Mouse (Mus musculus): Measurements from ENCODE around the gene Rhox8.
A peak's percentile ranks its signal among the peaks of the same experiment; 100 is the strongest.
"Not testable (repeated sequence)": the region's sequence is repeated elsewhere in the genome, so short reads cannot be mapped to it uniquely, and the experiment has no call there.

Rhox8 gene

GRCm38 (mm10) chrX:37878844-37879243 is at the start of gene Rhox8:
Rhox8 (minus strand) TSS chrX:37878944.
- DNase-seq (ENCODE audit: low read depth, low spot score): no peak

- DNase-seq (ENCODE audit: low read depth, low spot score): no peak
These were observed 37.6 kb upstream of the Rhox8 start for GRCm38 (mm10) chrX:37916311-37916710.

- peak; percentile 6 for DNase-seq (ENCODE audit: low read depth, low spot score)
These were observed 29.8 kb upstream of the Rhox8 start for GRCm38 (mm10) chrX:37908581-37908980.

- peak; percentile 9 for DNase-seq (ENCODE audit: low read depth, low spot score)
These were observed 25.0 kb upstream of the Rhox8 start for GRCm38 (mm10) chrX:37903727-37904126.

- DNase-seq (ENCODE audit: low read depth, low spot score): not testable (repeated sequence)
These were observed 22.9 kb upstream of the Rhox8 start, which contains the start of gene Rhox9 for GRCm38 (mm10) chrX:37901670-37902069. Rhox9 (minus strand) TSS chrX:37901770.

GRCm38 (mm10) chrX:37897132-37897531 is 18.4 kb upstream of the Rhox8 start, which contains the start of gene Rhox7b:
Rhox7b (minus strand) TSS chrX:37897232.
- not testable (repeated sequence) for DNase-seq (ENCODE audit: low read depth, low spot score)

GRCm38 (mm10) chrX:37871641-37872040 is 7.1 kb downstream of the Rhox8 start:
- no peak for DNase-seq (ENCODE audit: low read depth, low spot score)

GRCm38 (mm10) chrX:37831386-37831785 is 47.4 kb downstream of the Rhox8 start, which contains the start of gene Rhox7a:
Rhox7a (plus strand) TSS chrX:37831686.
- DNase-seq (ENCODE audit: low read depth, low spot score): not testable (repeated sequence)

GRCm38 (mm10) chrX:37826610-37827009 is 52.1 kb downstream of the Rhox8 start, which contains the start of gene Rhox6:
Rhox6 (plus strand) TSS chrX:37826910.
- not testable (repeated sequence) for DNase-seq (ENCODE audit: low read depth, low spot score)

All from 3T3-L1 (cell line).